In the genomic region with DNA sequence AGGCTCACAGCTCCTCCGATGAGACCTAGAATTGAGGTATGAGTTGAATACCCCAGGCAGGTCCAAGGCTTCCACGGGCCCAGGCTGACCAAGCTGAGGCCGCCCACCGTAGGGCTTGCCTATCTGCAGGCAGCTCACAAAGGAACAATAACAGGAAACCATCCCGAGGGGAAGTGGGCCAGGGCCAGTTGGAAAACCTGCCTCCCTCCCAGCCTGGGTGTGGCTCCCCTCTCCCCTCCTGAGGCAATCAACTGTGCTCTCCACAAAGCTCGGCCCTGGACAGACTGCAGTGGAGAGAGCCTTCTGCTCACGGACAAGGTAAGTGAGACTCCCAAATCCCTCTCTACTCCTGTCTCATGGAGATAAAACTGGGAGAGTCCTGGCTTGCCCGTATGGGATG, we compare ENCODE assay signal across 8 mouse cellular contexts. TPM values are rescaled to one million over a fixed set of nuclear protein-coding genes. Genes with fewer than 3 reads are reported as not detected.
DNase-seq lines count a peak whose midpoint lies in the region; ATAC-seq and TF ChIP-seq lines count a peak whose summit lies in the region.

A gene (plus strand): TSS at position 211 of the 400 bp plus-strand sequence.

- peak within 1 kb of the TSS; percentile 41 for H3K27ac ChIP-seq in left cerebral cortex, adult 2 months
- H3K27ac ChIP-seq in intestine, postnatal 0 days (ENCODE audit: low read depth, low read length): no peak within 1 kb of the TSS; the same call in 1 of the 2 replicates
- peak within 1 kb of the TSS; percentile 87 for H3K27ac ChIP-seq in liver, adult 2 months (replicated peaks; ENCODE audit: insufficient read depth, low read depth, low read length)
- no peak within 1 kb of the TSS for H3K27ac ChIP-seq in neural tube, embryonic 13.5 days (replicated peaks)

- no peak for DNase-seq in left cerebral cortex, adult 2 months (ENCODE audit: extremely low spot score in 1 of 2, low spot score in 2 of 2)
- DNase-seq in left cerebral cortex, adult 9 months (ENCODE audit: low spot score in 2 of 2): no peak
- peak; percentile 70 to 91 for DNase-seq in heart, adult 18-20 months
- no peak for DNase-seq in liver, adult 2 months (ENCODE audit: extremely low read depth, low read depth, low spot score)
- DNase-seq in spleen, adult 18-20 months: no peak
- DNase-seq in right cerebral cortex, adult 18-20 months: no peak

- no peak within 1 kb of the TSS for H3K9ac ChIP-seq in intestine, postnatal 0 days (ENCODE audit: low read depth, low read length)
- peak within 1 kb of the TSS; percentile 69 for H3K9ac ChIP-seq in liver, adult 2 months (ENCODE audit: low read depth, low read length)
- no peak within 1 kb of the TSS for H3K9ac ChIP-seq in neural tube, embryonic 13.5 days

- H3K36me3 ChIP-seq in intestine, postnatal 0 days (ENCODE audit: control insufficient read depth, insufficient read depth): no peaks in the 10 kb centered on the region
- H3K36me3 ChIP-seq in liver, adult 2 months (ENCODE audit: control insufficient read depth, insufficient read depth, low read length): no peaks in the 10 kb centered on the region
- no peaks in the 10 kb centered on the region for H3K36me3 ChIP-seq in neural tube, embryonic 13.5 days

- TF ChIP-seq CTCF in left cerebral cortex, adult 2 months (IDR thresholded peaks at IDR 0.05): no peak
- no peak for TF ChIP-seq CTCF in intestine, postnatal 0 days (IDR thresholded peaks at IDR 0.05; ENCODE audit: low read depth)
- TF ChIP-seq CTCF in liver, adult 2 months (IDR thresholded peaks at IDR 0.05; ENCODE audit: low read depth, low read length): no peak

- H3K4me2 ChIP-seq in intestine, postnatal 0 days (replicated peaks; ENCODE audit: low read depth): 0 out of 2 replicates have a peak within 1 kb of the TSS, but pooled peaks have one; percentile 6
- H3K4me2 ChIP-seq in neural tube, embryonic 13.5 days: peak within 1 kb of the TSS; percentile 24; the same call in 1 of the 2 replicates

- 0 out of 2 replicates have a peak, but pooled peaks cover 3% of the 10 kb centered on the region for H3K4me1 ChIP-seq in intestine, postnatal 0 days (replicated peaks; ENCODE audit: control insufficient read depth, insufficient read depth, low read length)
- H3K4me1 ChIP-seq in liver, adult 2 months (ENCODE audit: control insufficient read depth, insufficient read depth, low read length): no peaks in the 10 kb centered on the region
- H3K4me1 ChIP-seq in neural tube, embryonic 13.5 days (replicated peaks): peaks cover 10% of the 10 kb centered on the region

- H3K79me2 ChIP-seq in liver, adult 2 months (ENCODE audit: control insufficient read depth, insufficient read depth, low read length): no peaks in the 10 kb centered on the region; the same call in 1 of the 2 replicates

- 57% methylated on average over 8 of the region's 8 CpGs for WGBS in intestine, postnatal 0 days
- 67% methylated on average over 8 of the region's 8 CpGs for WGBS in liver, adult 2 months
- 68% methylated on average over 8 of the region's 8 CpGs for WGBS in neural tube, embryonic 13.5 days

- no peaks in the 10 kb centered on the region for H3K27me3 ChIP-seq in intestine, postnatal 0 days (replicated peaks; ENCODE audit: control insufficient read depth, insufficient read depth, low read length)
- H3K27me3 ChIP-seq in liver, adult 2 months (ENCODE audit: control insufficient read depth, insufficient read depth, low read length): no peaks in the 10 kb centered on the region
- no peaks in the 10 kb centered on the region for H3K27me3 ChIP-seq in neural tube, embryonic 13.5 days

- H3K9me3 ChIP-seq in intestine, postnatal 0 days (ENCODE audit: control insufficient read depth): no peaks in the 10 kb centered on the region
- H3K9me3 ChIP-seq in neural tube, embryonic 13.5 days: no peaks in the 10 kb centered on the region

- intact Hi-C loops in left cerebral cortex, adult 2 months (cut with DNase I): loop anchor here (5.0 kb wide), 1 partner anchor 41 kb away; no protein-coding TSS in a partner anchor

- ATAC-seq in intestine, postnatal 0 days: no peak
- no peak for ATAC-seq in neural tube, embryonic 13.5 days (ENCODE audit: low read depth)

- TF ChIP-seq POLR2A in liver, adult 2 months (IDR thresholded peaks at IDR 0.05; ENCODE audit: extremely low read depth, insufficient read depth, low read length): no peak

- H3K4me3 ChIP-seq in left cerebral cortex, adult 2 months: peak within 1 kb of the TSS; percentile 34
- H3K4me3 ChIP-seq in intestine, postnatal 0 days (ENCODE audit: low read depth, low read length): peak within 1 kb of the TSS; percentile 22
- peak within 1 kb of the TSS; percentile 57 for H3K4me3 ChIP-seq in liver, adult 2 months (ENCODE audit: insufficient read depth, low read depth, low read length)
- peak within 1 kb of the TSS; percentile 11 for H3K4me3 ChIP-seq in neural tube, embryonic 13.5 days

RNA-seq across cellular contexts. Expression of the gene that starts here (rescaled TPM):
- 10 to 100 TPM; 11.7 to 12.0 TPM for total RNA-seq in left cerebral cortex, adult 2 months (2021)
- 100 to 1,000 TPM in 1 of 2 experiments, 10 to 100 TPM in 1; 97.6 to 104 TPM for total RNA-seq in heart, adult 18-20 months (2021)
- polyA plus RNA-seq in intestine, postnatal 0 days (2015; fragmentation: Nextera tagmentation; extraction: Ambion mirVana): 12.1 and 12.4 TPM in 2 replicates
- total RNA-seq in liver, adult 2 months (2014; rRNA removed): 14.9 and 16.6 TPM in 2 replicates
- polyA plus RNA-seq in liver, adult 2 months (2012; rRNA removed): 14.9 and 21.5 TPM in 2 replicates
- 18.1 and 18.9 TPM in 2 replicates for polyA plus RNA-seq in neural tube, embryonic 13.5 days (2015; fragmentation: Nextera tagmentation; extraction: Ambion mirVana)

Comparison
In these comparisons a context has a peak if more than half of its experiments do, and no peak if none do; other contexts are left out.
1. DNase-seq: peak in heart, adult 18-20 months (2 of 2); none in left cerebral cortex, adult 2 months (0 of 2), left cerebral cortex, adult 9 months (0 of 2), liver, adult 2 months (single experiment), spleen, adult 18-20 months (0 of 2) and right cerebral cortex, adult 18-20 months (single experiment).
2. H3K27ac ChIP-seq: peak in left cerebral cortex, adult 2 months (single experiment) and liver, adult 2 months (single experiment); none in intestine, postnatal 0 days (single experiment) and neural tube, embryonic 13.5 days (single experiment).
3. Peak in every context shown above with its lines, with median percentiles within 50 percentile points of each other: H3K4me3 ChIP-seq.